In genomic region chr2:57115864-57116365, GRCm38 (mm10) we compare ENCODE assay signal across 8 mouse cellular contexts. TPM values are rescaled to one million over a fixed set of nuclear protein-coding genes. Genes with fewer than 3 reads are reported as not detected.
A peak's percentile ranks its signal among the peaks of the same experiment; 100 is the strongest.
DNase-seq lines count a peak whose midpoint lies in the region; ATAC-seq and TF ChIP-seq lines count a peak whose summit lies in the region.

No protein-coding gene starts in this region.

- H3K27me3 ChIP-seq in spleen, adult 2 months (ENCODE audit: control insufficient read depth, insufficient read depth, low read length), result peaks cover 31% of the 10 kb centered on the region
- H3K27me3 ChIP-seq in forebrain, embryonic 15.5 days, result peaks cover 29% of the 10 kb centered on the region
- H3K27me3 ChIP-seq in hindbrain, embryonic 15.5 days, result peaks cover 44% of the 10 kb centered on the region
- peaks cover 27% of the 10 kb centered on the region for H3K27me3 ChIP-seq in limb, embryonic 14.5 days (ENCODE audit: control insufficient read depth, insufficient read depth, low read length)
- peaks cover 69% of the 10 kb centered on the region for H3K27me3 ChIP-seq in midbrain, embryonic 13.5 days

- peak overlapping the region; percentile 14; the same call in 1 of the 2 replicates for H3K27ac ChIP-seq in spleen, adult 2 months (ENCODE audit: insufficient read depth, low read length)
- peak overlapping the region; percentile 48 for H3K27ac ChIP-seq in forebrain, embryonic 15.5 days (replicated peaks)
- H3K27ac ChIP-seq in hindbrain, embryonic 15.5 days (replicated peaks), result peak overlapping the region; percentile 75
- H3K27ac ChIP-seq in limb, embryonic 14.5 days (replicated peaks; ENCODE audit: low read depth, low read length), result peak overlapping the region; percentile 84
- H3K27ac ChIP-seq in midbrain, embryonic 13.5 days, result peak overlapping the region; percentile 54

- peak overlapping the region; percentile 100 for H3K4me2 ChIP-seq in forebrain, embryonic 15.5 days (replicated peaks)
- peak overlapping the region; percentile 95 for H3K4me2 ChIP-seq in hindbrain, embryonic 15.5 days
- peak overlapping the region; percentile 99 for H3K4me2 ChIP-seq in limb, embryonic 14.5 days (replicated peaks; ENCODE audit: low read depth, low read length, severe bottlenecking)
- peak overlapping the region; percentile 97 for H3K4me2 ChIP-seq in midbrain, embryonic 13.5 days (replicated peaks)

- no peak for TF ChIP-seq POLR2A in spleen, adult 2 months (IDR thresholded peaks at IDR 0.05; ENCODE audit: low read depth, low read length)
- TF ChIP-seq POLR2A in limb, embryonic 14.5 days (IDR thresholded peaks at IDR 0.05; ENCODE audit: borderline replicate concordance, extremely low read depth, insufficient read depth, insufficient read length), result no peak

- H3K36me3 ChIP-seq in spleen, adult 2 months (ENCODE audit: control insufficient read depth, insufficient read depth, low read length), result no peaks in the 10 kb centered on the region
- no peaks in the 10 kb centered on the region for H3K36me3 ChIP-seq in forebrain, embryonic 15.5 days
- H3K36me3 ChIP-seq in hindbrain, embryonic 15.5 days, result no peaks in the 10 kb centered on the region
- no peaks in the 10 kb centered on the region for H3K36me3 ChIP-seq in limb, embryonic 14.5 days (ENCODE audit: control insufficient read depth, insufficient read depth, low read length)
- no peaks in the 10 kb centered on the region for H3K36me3 ChIP-seq in midbrain, embryonic 13.5 days

- peak overlapping the region; percentile 67 for H3K4me3 ChIP-seq in spleen, adult 2 months (ENCODE audit: extremely low read depth, insufficient read depth, insufficient read length)
- peak overlapping the region; percentile 73 for H3K4me3 ChIP-seq in forebrain, embryonic 15.5 days
- peak overlapping the region; percentile 72 for H3K4me3 ChIP-seq in hindbrain, embryonic 15.5 days
- peak overlapping the region; percentile 81 for H3K4me3 ChIP-seq in limb, embryonic 14.5 days (replicated peaks; ENCODE audit: low read length)
- peak overlapping the region; percentile 63 for H3K4me3 ChIP-seq in midbrain, embryonic 13.5 days (replicated peaks)

- H3K9ac ChIP-seq in forebrain, embryonic 15.5 days (replicated peaks), result peak overlapping the region; percentile 62
- H3K9ac ChIP-seq in hindbrain, embryonic 15.5 days, result peak overlapping the region; percentile 50
- peak overlapping the region; percentile 58 for H3K9ac ChIP-seq in limb, embryonic 14.5 days (ENCODE audit: low read depth, low read length, severe bottlenecking)
- peak overlapping the region; percentile 69 for H3K9ac ChIP-seq in midbrain, embryonic 13.5 days (replicated peaks)

- peaks cover 8% of the 10 kb centered on the region; the same call in 1 of the 2 replicates for H3K4me1 ChIP-seq in spleen, adult 2 months (ENCODE audit: control insufficient read depth, insufficient read depth, insufficient read length)
- peaks cover 42% of the 10 kb centered on the region for H3K4me1 ChIP-seq in forebrain, embryonic 15.5 days
- H3K4me1 ChIP-seq in hindbrain, embryonic 15.5 days (replicated peaks), result peaks cover 51% of the 10 kb centered on the region
- peaks cover 8% of the 10 kb centered on the region; the same call in 1 of the 2 replicates for H3K4me1 ChIP-seq in limb, embryonic 14.5 days (ENCODE audit: control insufficient read depth, insufficient read depth, low read length)
- H3K4me1 ChIP-seq in midbrain, embryonic 13.5 days (replicated peaks), result peaks cover 54% of the 10 kb centered on the region

- TF ChIP-seq CTCF in spleen, adult 2 months (IDR thresholded peaks at IDR 0.05; ENCODE audit: extremely low read depth, insufficient read depth, insufficient read length, insufficient replicate concordance), result no peak

- no peaks in the 10 kb centered on the region for H3K9me3 ChIP-seq in forebrain, embryonic 15.5 days
- no peaks in the 10 kb centered on the region for H3K9me3 ChIP-seq in hindbrain, embryonic 15.5 days
- H3K9me3 ChIP-seq in limb, embryonic 14.5 days (ENCODE audit: control insufficient read depth, low read length), result no peaks in the 10 kb centered on the region
- no peaks in the 10 kb centered on the region for H3K9me3 ChIP-seq in midbrain, embryonic 13.5 days

- DNase-seq in spleen, adult 2 months (ENCODE audit: low read depth in 1 of 2, low spot score in 2 of 2), result no peak
- no peak for DNase-seq in spleen, postnatal 4 days (ENCODE audit: low spot score in 2 of 2)
- peak; percentile 34 for DNase-seq in c-Kit-positive CD71-positive TER-119-negative erythroid progenitor cells, embryonic 14.5 days (ENCODE audit: low read depth)
- peak; percentile 23 for DNase-seq in limb, embryonic 14.5 days (ENCODE audit: low spot score)
- DNase-seq in thymus, postnatal 25 days, result peak; percentile 40

- WGBS in spleen, adult 2 months, result under 1% methylated on average over 22 of the region's 28 CpGs
- 1% methylated on average over 24 of the region's 28 CpGs for WGBS in forebrain, embryonic 15.5 days
- under 1% methylated on average over 22 of the region's 28 CpGs for WGBS in hindbrain, embryonic 15.5 days
- WGBS in limb, embryonic 14.5 days, result 0% methylated on average over 19 of the region's 28 CpGs
- 1% methylated on average over 24 of the region's 28 CpGs for WGBS in midbrain, embryonic 13.5 days

- ATAC-seq in forebrain, embryonic 15.5 days (replicated peaks), result peak; percentile 13; the same call in 1 of the 2 replicates
- peak; percentile 55 for ATAC-seq in hindbrain, embryonic 15.5 days (ENCODE audit: low FRiP score, low read depth)
- ATAC-seq in limb, embryonic 14.5 days (ENCODE audit: low FRiP score, low read depth), result no peak
- peak; percentile 25 for ATAC-seq in midbrain, embryonic 13.5 days

RNA-seq across cellular contexts. Expression of gene Nr4a2, which starts 7.9 kb away (rescaled TPM):
- polyA plus RNA-seq in spleen, adult 2 months (2012; rRNA removed), result 0.61 and 1.4 TPM in 2 replicates
- polyA plus RNA-seq in forebrain, embryonic 15.5 days (2015; fragmentation: Nextera tagmentation; extraction: Ambion mirVana), result 22.2 and 31.9 TPM in 2 replicates
- 16.6 and 24.7 TPM in 2 replicates for polyA plus RNA-seq in hindbrain, embryonic 15.5 days (2015; fragmentation: Nextera tagmentation; extraction: Ambion mirVana)
- polyA plus RNA-seq in limb, embryonic 14.5 days (2012; rRNA removed), result 6.4 and 8.7 TPM in 2 replicates
- 5.5 and 5.8 TPM in 2 replicates for polyA plus RNA-seq in limb, embryonic 14.5 days (2014; fragmentation: Nextera tagmentation; extraction: Ambion mirVana)
- polyA plus RNA-seq in midbrain, embryonic 13.5 days (2015; fragmentation: Nextera tagmentation; extraction: Ambion mirVana), result 39.8 and 49.1 TPM in 2 replicates

Comparison
In these comparisons a context has a peak if more than half of its experiments do, and no peak if none do; other contexts are left out.
1. DNase-seq: peak in c-Kit-positive CD71-positive TER-119-negative erythroid progenitor cells, embryonic 14.5 days (single experiment), limb, embryonic 14.5 days (single experiment) and thymus, postnatal 25 days (single experiment); none in spleen, adult 2 months (0 of 2) and spleen, postnatal 4 days (0 of 2).
2. H3K27ac ChIP-seq: peak in every context shown above with its lines; median percentile 84 in limb, embryonic 14.5 days; 75 in hindbrain, embryonic 15.5 days; 54 in midbrain, embryonic 13.5 days; 48 in forebrain, embryonic 15.5 days; 14 in spleen, adult 2 months.
3. Peak in every context shown above with its lines, with median percentiles within 50 percentile points of each other: H3K4me3 ChIP-seq, H3K4me2 ChIP-seq and H3K9ac ChIP-seq.